Mouse (Mus musculus): ENCODE measurements around the gene Tmem201. TPM values are rescaled to one million over a fixed set of nuclear protein-coding genes. Genes with fewer than 3 reads are reported as not detected.
"Not testable (repeated sequence)": the region's sequence is repeated elsewhere in the genome, so short reads cannot be mapped to it uniquely, and the experiment has no call there.

Gene Tmem201
- polyA plus RNA-seq, 1 experiment from 2014 or later = 28.8 TPM

DNA sequence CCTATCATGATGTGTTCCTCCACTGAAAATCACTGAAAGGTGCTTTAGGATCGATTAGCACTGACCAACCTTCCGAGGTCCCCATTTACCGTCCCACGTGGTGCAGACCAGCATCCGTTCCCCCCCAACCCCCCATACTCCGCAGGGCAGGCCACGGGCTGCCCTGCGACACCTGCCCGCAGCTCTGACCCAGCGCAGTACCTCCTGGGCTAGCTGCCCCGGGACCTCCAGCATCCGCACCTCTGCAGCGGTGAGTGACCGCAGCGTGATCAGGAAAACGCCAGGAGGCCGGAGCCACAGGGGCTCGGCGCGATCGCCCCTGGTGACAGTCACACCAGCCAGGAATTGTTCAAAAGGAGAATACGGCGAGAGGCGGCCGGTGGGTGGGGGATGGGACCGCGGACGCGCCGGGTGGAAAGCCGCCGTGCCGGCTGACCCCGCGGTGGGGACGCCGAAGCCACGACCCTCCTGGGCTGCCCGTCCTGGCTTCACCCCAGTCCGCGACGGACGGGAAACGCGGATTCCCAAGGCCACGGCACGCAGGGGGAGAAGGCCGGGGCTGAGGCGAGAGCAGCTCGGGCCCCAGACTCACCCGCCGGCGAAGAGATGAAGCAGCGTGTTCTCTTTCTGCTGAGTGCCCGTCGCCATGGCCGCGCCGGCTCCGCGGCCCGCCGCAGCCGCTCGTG is 35.7 kb upstream of the Tmem201 start:
- peaks cover 14% of the 10 kb centered on the region for H3K4me1 ChIP-seq
- H3K27me3 ChIP-seq = peaks cover 2% of the 10 kb centered on the region; the same call in 1 of the 2 replicates
- H3K9ac ChIP-seq = peak overlapping the region; percentile 62
- H3K4me2 ChIP-seq (replicated peaks) = peak overlapping the region; percentile 99
- under 1% methylated on average over 61 of the region's 65 CpGs for WGBS
- ATAC-seq (ENCODE audit: insufficient number of reproducible peaks, low FRiP score, low TSS enrichment, low read depth) = peak; percentile 26
- no peaks in the 10 kb centered on the region for H3K36me3 ChIP-seq
- no peak overlapping the region; the same call in 1 of the 2 replicates for H3K27ac ChIP-seq (replicated peaks)
- H3K9me3 ChIP-seq (replicated peaks) = no peaks in the 10 kb centered on the region
- H3K4me3 ChIP-seq (replicated peaks) = peak overlapping the region; percentile 67

DNA sequence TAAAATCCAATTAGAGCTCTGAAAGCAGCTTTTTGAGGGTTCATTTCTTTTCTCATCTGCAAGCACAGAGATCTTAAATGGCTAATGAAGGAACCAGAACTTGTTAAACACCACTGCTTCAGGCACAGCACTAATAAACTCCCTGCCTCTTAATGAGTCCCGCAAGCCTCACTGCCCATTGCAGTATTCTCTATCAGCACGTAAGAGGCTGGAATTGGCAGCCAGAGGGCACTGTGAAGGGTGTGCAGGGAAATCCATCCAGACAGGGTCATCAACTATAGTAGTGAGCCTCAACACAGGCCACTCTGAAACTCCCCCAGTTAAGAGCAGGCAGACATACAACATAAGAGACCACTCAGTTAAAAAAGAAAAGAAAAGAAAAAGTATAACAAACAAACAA is 34.5 kb upstream of the Tmem201 start:
- H3K4me1 ChIP-seq = peaks cover 14% of the 10 kb centered on the region
- no peaks in the 10 kb centered on the region for H3K36me3 ChIP-seq
- H3K9ac ChIP-seq = no peak overlapping the region
- ATAC-seq (ENCODE audit: insufficient number of reproducible peaks, low FRiP score, low TSS enrichment, low read depth) = no peak
- H3K9me3 ChIP-seq (replicated peaks) = no peaks in the 10 kb centered on the region
- H3K4me3 ChIP-seq (replicated peaks) = no peak overlapping the region
- H3K27ac ChIP-seq (replicated peaks) = no peak overlapping the region
- 27% methylated on average over 2 of the region's 2 CpGs for WGBS
- no peak overlapping the region for H3K4me2 ChIP-seq (replicated peaks)
- H3K27me3 ChIP-seq = peaks cover 2% of the 10 kb centered on the region; the same call in 1 of the 2 replicates

DNA sequence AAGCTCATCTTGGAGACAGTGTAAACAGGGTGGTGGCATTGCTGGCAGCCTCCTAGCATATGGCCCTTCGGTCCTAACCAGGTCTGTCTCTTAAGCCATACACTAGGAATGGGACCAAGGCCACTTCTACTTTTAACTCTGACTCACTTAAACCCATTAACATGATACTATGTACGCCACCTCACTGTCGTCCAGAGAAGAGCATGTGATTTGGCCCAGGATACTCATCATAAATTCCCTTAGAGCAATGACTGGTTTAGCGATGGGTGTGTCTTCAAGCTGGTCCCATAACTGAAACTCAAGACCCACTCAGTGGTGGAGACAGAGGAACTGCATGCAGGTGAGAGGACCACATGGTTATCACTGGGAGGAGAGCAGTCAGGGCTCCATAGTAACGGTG is 27.4 kb upstream of the Tmem201 start:
- H3K27me3 ChIP-seq = no peaks in the 10 kb centered on the region
- no peaks in the 10 kb centered on the region for H3K4me1 ChIP-seq
- H3K27ac ChIP-seq (replicated peaks) = no peak overlapping the region
- WGBS = 90% methylated on average over 5 of the region's 5 CpGs
- no peak overlapping the region for H3K9ac ChIP-seq
- ATAC-seq (ENCODE audit: insufficient number of reproducible peaks, low FRiP score, low TSS enrichment, low read depth) = no peak
- H3K4me3 ChIP-seq (replicated peaks) = no peak overlapping the region
- H3K9me3 ChIP-seq (replicated peaks) = no peaks in the 10 kb centered on the region
- peaks cover 7% of the 10 kb centered on the region; the same call in 1 of the 2 replicates for H3K36me3 ChIP-seq
- no peak overlapping the region for H3K4me2 ChIP-seq (replicated peaks)

GRCm38 (mm10) chr4:149763335-149763734 is 25.5 kb upstream of the Tmem201 start:
- H3K4me3 ChIP-seq (replicated peaks) = no peak overlapping the region
- H3K36me3 ChIP-seq = peaks cover 7% of the 10 kb centered on the region; the same call in 1 of the 2 replicates
- no peak for ATAC-seq (ENCODE audit: insufficient number of reproducible peaks, low FRiP score, low TSS enrichment, low read depth)
- H3K9ac ChIP-seq = no peak overlapping the region
- H3K27me3 ChIP-seq = no peaks in the 10 kb centered on the region
- no peaks in the 10 kb centered on the region for H3K9me3 ChIP-seq (replicated peaks)
- H3K27ac ChIP-seq (replicated peaks) = no peak overlapping the region
- WGBS = 84% methylated on average over 2 of the region's 2 CpGs
- no peaks in the 10 kb centered on the region for H3K4me1 ChIP-seq
- no peak overlapping the region for H3K4me2 ChIP-seq (replicated peaks)

- H3K9ac ChIP-seq = no peak overlapping the region
- no peaks in the 10 kb centered on the region for H3K9me3 ChIP-seq (replicated peaks)
- no peak overlapping the region for H3K4me3 ChIP-seq (replicated peaks)
- no peak overlapping the region for H3K27ac ChIP-seq (replicated peaks)
- no peak for ATAC-seq (ENCODE audit: insufficient number of reproducible peaks, low FRiP score, low TSS enrichment, low read depth)
- H3K27me3 ChIP-seq = no peaks in the 10 kb centered on the region
- 60% methylated on average over 5 of the region's 5 CpGs for WGBS
- H3K36me3 ChIP-seq = peaks cover 13% of the 10 kb centered on the region
- H3K4me1 ChIP-seq = no peaks in the 10 kb centered on the region
- H3K4me2 ChIP-seq (replicated peaks) = no peak overlapping the region
Measured at GRCm38 (mm10) chr4:149759517-149759916, 21.7 kb upstream of the Tmem201 start.

DNA sequence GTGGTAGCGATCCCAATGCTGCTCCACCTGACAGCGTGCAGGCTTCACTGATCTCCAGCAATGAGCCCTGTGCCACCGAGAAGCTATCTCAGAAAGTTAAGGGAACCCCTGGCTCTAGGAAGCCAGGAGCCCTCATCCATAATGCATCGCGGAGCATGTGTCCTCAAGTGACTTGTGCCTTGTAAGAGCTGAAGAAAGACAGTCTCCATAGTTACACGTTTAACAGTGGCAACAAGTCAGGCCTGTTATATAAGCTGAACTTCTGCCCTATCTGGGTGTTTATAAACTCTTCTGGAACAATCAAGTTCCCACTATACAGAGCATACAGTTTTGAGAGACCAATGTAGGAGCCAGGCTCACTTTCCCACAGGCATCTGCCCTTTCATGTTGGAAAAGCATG is 20.6 kb upstream of the Tmem201 start:
- Histone ChIP-seq H3K4me2 (replicated peaks) (no peak overlapping the region), H3K27ac (replicated peaks) (no peak overlapping the region), H3K4me3 (replicated peaks) (no peak overlapping the region), H3K9ac (no peak overlapping the region), H3K4me1 (no peaks in the 10 kb centered on the region), H3K27me3 (no peaks in the 10 kb centered on the region), H3K9me3 (replicated peaks) (no peaks in the 10 kb centered on the region), H3K36me3 (peaks cover 13% of the 10 kb centered on the region)
- ATAC-seq (ENCODE audit: insufficient number of reproducible peaks, low FRiP score, low TSS enrichment, low read depth) = no peak
- 90% methylated on average over 6 of the region's 6 CpGs for WGBS

DNA sequence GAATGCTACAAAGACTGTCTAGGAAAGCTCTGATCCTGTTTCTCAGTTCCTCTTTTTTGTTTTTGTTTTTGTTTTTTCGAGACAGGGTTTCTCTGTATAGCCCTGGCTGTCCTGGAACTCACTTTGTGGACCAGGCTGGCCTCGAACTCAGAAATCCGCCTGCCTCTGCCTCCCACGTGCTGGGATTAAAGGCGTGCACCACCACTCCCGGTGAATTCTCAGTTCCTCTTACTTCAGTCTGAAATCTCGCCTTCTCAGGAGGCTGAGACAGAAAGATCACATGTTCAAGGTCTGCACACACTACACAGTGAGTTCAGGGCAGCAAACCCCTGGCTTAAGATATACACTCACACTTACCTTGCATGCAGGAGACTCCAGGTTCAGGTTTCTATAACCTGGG is 18.7 kb upstream of the Tmem201 start:
- H3K4me1 ChIP-seq; H3K4me2 ChIP-seq (replicated peaks); H3K27me3 ChIP-seq; H3K9me3 ChIP-seq (replicated peaks); H3K4me3 ChIP-seq (replicated peaks); H3K36me3 ChIP-seq; H3K27ac ChIP-seq (replicated peaks); ATAC-seq (ENCODE audit: insufficient number of reproducible peaks, low FRiP score, low TSS enrichment, low read depth); H3K9ac ChIP-seq: not testable (repeated sequence)
- 94% methylated on average over 7 of the region's 7 CpGs for WGBS

DNA sequence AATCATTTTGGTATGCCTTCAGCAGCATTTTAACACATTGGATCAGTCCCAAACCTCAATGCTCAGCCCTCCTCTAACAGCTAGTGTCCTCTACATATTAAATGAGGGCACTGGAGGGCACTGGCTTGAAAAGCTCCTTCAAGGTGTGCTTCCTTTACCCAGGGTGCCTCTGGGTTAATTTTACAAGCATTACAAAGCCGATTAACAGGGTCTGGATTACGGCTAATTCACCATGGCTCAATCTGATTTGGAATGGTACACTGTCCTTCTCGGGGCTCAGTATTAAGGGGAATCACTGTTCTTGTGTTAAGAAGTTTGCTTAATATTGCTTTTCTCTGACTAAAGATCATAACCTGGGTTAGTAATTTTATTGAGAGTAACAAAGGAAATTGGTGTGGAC is 15.0 kb upstream of the Tmem201 start:
- WGBS = 56% methylated on average over 3 of the region's 3 CpGs
- no peaks in the 10 kb centered on the region; the same call in 1 of the 2 replicates for H3K4me1 ChIP-seq
- no peak for ATAC-seq (ENCODE audit: insufficient number of reproducible peaks, low FRiP score, low TSS enrichment, low read depth)
- H3K9me3 ChIP-seq (replicated peaks) = no peaks in the 10 kb centered on the region
- H3K9ac ChIP-seq = no peak overlapping the region
- no peak overlapping the region for H3K4me3 ChIP-seq (replicated peaks)
- no peak overlapping the region for H3K4me2 ChIP-seq (replicated peaks)
- no peaks in the 10 kb centered on the region for H3K27me3 ChIP-seq
- H3K27ac ChIP-seq (replicated peaks) = no peak overlapping the region
- peaks cover 12% of the 10 kb centered on the region for H3K36me3 ChIP-seq

DNA sequence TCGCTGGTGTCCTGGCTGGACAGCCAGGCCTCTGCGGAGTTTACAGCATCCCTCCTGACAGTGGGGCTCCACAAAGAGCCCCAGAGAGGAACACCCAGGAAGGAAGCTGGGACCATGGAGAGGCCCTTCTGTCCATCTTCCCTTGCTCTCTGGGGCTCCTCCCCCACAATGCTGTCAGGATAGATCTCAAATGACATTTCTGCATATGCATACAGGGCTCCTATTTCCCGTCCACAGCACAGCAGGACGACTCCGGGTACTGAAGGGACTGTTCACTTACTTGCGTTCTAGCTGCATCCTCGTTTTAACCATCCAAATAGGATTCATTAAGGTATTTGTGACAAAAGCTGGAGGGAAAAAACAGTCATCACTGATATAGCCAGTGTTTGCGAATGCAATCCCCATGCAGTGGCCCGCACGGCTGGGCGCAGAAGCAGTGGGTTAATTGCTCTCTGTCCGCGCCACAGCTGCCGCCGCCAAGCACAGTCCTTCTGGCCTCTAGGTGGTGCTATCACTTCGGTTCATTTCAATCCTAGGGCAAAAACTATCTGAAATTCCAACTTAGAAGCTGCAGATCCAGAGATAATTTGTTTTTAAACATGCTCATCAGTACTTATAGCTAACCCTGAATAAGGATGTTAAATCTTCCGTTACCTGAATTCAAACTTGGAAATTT is 14.4 kb upstream of the Tmem201 start:
- WGBS = 26% methylated on average over 17 of the region's 17 CpGs
- Histone ChIP-seq H3K4me1 (no peaks in the 10 kb centered on the region; the same call in 1 of the 2 replicates), H3K4me2 (replicated peaks) (0 out of 2 replicates have a peak overlapping the region, but pooled peaks have one; percentile 12), H3K4me3 (replicated peaks) (no peak overlapping the region), H3K27ac (replicated peaks) (no peak overlapping the region), H3K9ac (no peak overlapping the region), H3K27me3 (no peaks in the 10 kb centered on the region), H3K9me3 (replicated peaks) (no peaks in the 10 kb centered on the region), H3K36me3 (peaks cover 12% of the 10 kb centered on the region)
- 0 out of 2 replicates have a peak, but pooled peaks have one; percentile 47 for ATAC-seq (ENCODE audit: insufficient number of reproducible peaks, low FRiP score, low TSS enrichment, low read depth)

- no peak for ATAC-seq (ENCODE audit: insufficient number of reproducible peaks, low FRiP score, low TSS enrichment, low read depth)
- Histone ChIP-seq H3K27me3 (no peaks in the 10 kb centered on the region), H3K36me3 (peaks cover 14% of the 10 kb centered on the region), H3K4me2 (replicated peaks) (no peak overlapping the region), H3K27ac (replicated peaks) (no peak overlapping the region), H3K9me3 (replicated peaks) (no peaks in the 10 kb centered on the region), H3K9ac (no peak overlapping the region), H3K4me3 (replicated peaks) (no peak overlapping the region), H3K4me1 (no peaks in the 10 kb centered on the region; the same call in 1 of the 2 replicates)
- WGBS = 49% methylated on average over 5 of the region's 5 CpGs
Measured at GRCm38 (mm10) chr4:149750671-149751070, 12.8 kb upstream of the Tmem201 start.

- not testable (repeated sequence) for H3K4me3 ChIP-seq (replicated peaks); H3K4me1 ChIP-seq; ATAC-seq (ENCODE audit: insufficient number of reproducible peaks, low FRiP score, low TSS enrichment, low read depth); H3K27me3 ChIP-seq; H3K9me3 ChIP-seq (replicated peaks); H3K27ac ChIP-seq (replicated peaks); H3K9ac ChIP-seq; H3K4me2 ChIP-seq (replicated peaks)
- peaks cover 14% of the 10 kb centered on the region; the same call in 1 of the 2 replicates for H3K36me3 ChIP-seq
- 88% methylated on average over 3 of the region's 3 CpGs for WGBS
Measured at GRCm38 (mm10) chr4:149749663-149750015, 11.8 kb upstream of the Tmem201 start.
